Comparison of ENCODE assay signal across 18 mouse cellular contexts in genomic region chr17:49633041-49633440, GRCm38 (mm10). TPM values are rescaled to one million over a fixed set of nuclear protein-coding genes. Genes with fewer than 3 reads are reported as not detected.
DNase-seq lines count a peak whose midpoint lies in the region; ATAC-seq and TF ChIP-seq lines count a peak whose summit lies in the region.
"Had no signal": no experiment of that assay in that cellular context is flagged by ENCODE, and none has a peak within 500 bp of the region (broad histone marks: within the 10 kb centered on the region; RNA-seq: fewer than 3 reads in every experiment).

No protein-coding gene starts in this region.

- no peak overlapping the region for H3K4me2 ChIP-seq in heart, embryonic 13.5 days
- no peak overlapping the region for H3K4me2 ChIP-seq in midbrain, postnatal 0 days (ENCODE audit: low read depth, low read length, poor library complexity, severe bottlenecking)
- no peak overlapping the region for H3K4me2 ChIP-seq in midbrain, embryonic 16.5 days (ENCODE audit: low read length)
- H3K4me2 ChIP-seq: forebrain, embryonic 12.5 days; hindbrain, embryonic 14.5 days; neural tube, embryonic 12.5 days had no signal

- no peaks in the 10 kb centered on the region for H3K27me3 ChIP-seq in heart, embryonic 13.5 days (replicated peaks)
- H3K27me3 ChIP-seq in midbrain, postnatal 0 days (ENCODE audit: insufficient read depth, low read length): no peaks in the 10 kb centered on the region
- no peaks in the 10 kb centered on the region for H3K27me3 ChIP-seq in midbrain, embryonic 16.5 days (ENCODE audit: control insufficient read depth, insufficient read depth, low read depth, low read length)
- H3K27me3 ChIP-seq: forebrain, embryonic 12.5 days; neural tube, embryonic 12.5 days had no signal

- H3K36me3 ChIP-seq in heart, embryonic 13.5 days: no peaks in the 10 kb centered on the region
- H3K36me3 ChIP-seq in midbrain, postnatal 0 days (ENCODE audit: insufficient read depth, low read length): no peaks in the 10 kb centered on the region
- H3K36me3 ChIP-seq in midbrain, embryonic 16.5 days (ENCODE audit: control insufficient read depth, insufficient read depth, low read length): no peaks in the 10 kb centered on the region
- H3K36me3 ChIP-seq: forebrain, embryonic 12.5 days; neural tube, embryonic 12.5 days had no signal

- H3K4me1 ChIP-seq in heart, embryonic 13.5 days: no peaks in the 10 kb centered on the region
- no peaks in the 10 kb centered on the region for H3K4me1 ChIP-seq in midbrain, postnatal 0 days (ENCODE audit: insufficient read depth, low read length)
- H3K4me1 ChIP-seq in midbrain, embryonic 16.5 days (ENCODE audit: control insufficient read depth, insufficient read depth, low read length): no peaks in the 10 kb centered on the region

- WGBS in heart, embryonic 13.5 days: 35% methylated on average over 8 of the region's 8 CpGs
- WGBS in midbrain, postnatal 0 days: 48% methylated on average over 8 of the region's 8 CpGs
- WGBS in midbrain, embryonic 16.5 days: 53% methylated on average over 8 of the region's 8 CpGs

- no peak overlapping the region for H3K27ac ChIP-seq in heart, embryonic 13.5 days (replicated peaks)
- no peak overlapping the region for H3K27ac ChIP-seq in midbrain, postnatal 0 days (ENCODE audit: low read depth, low read length)
- H3K27ac ChIP-seq in midbrain, embryonic 16.5 days (ENCODE audit: low read length): no peak overlapping the region
- H3K27ac ChIP-seq: forebrain, embryonic 12.5 days; hindbrain, embryonic 14.5 days; liver, embryonic 14.5 days; neural tube, embryonic 12.5 days had no signal

- no peak for DNase-seq in heart, adult 11 months
- DNase-seq in midbrain, postnatal 0 days (ENCODE audit: low spot score): no peak
- peak; percentile 76 for DNase-seq in cerebellum, adult 9-10 months
- peak; percentile 58 for DNase-seq in retina, embryonic 14.5 days (ENCODE audit: low spot score)
- no peak for DNase-seq in gastrocnemius, postnatal 10 days
- DNase-seq in gastrocnemius, postnatal 14 days: no peak
- DNase-seq: adrenal gland, postnatal 14 days; heart, adult 18-20 months; kidney, adult 11 months; kidney, postnatal 4 days; layer of hippocampus, postnatal 36 days had no signal

- no peak overlapping the region for H3K4me3 ChIP-seq in heart, embryonic 13.5 days
- no peak overlapping the region for H3K4me3 ChIP-seq in midbrain, postnatal 0 days (ENCODE audit: low read depth, low read length)
- no peak overlapping the region for H3K4me3 ChIP-seq in midbrain, embryonic 16.5 days (ENCODE audit: low read depth, low read length)
- H3K4me3 ChIP-seq: forebrain, embryonic 12.5 days; neural tube, embryonic 12.5 days had no signal

- no peak for TF ChIP-seq CTCF in midbrain, postnatal 0 days (IDR thresholded peaks at IDR 0.05)

- H3K9me3 ChIP-seq in heart, embryonic 13.5 days: peaks cover 3% of the 10 kb centered on the region; the same call in 1 of the 2 replicates
- no peaks in the 10 kb centered on the region for H3K9me3 ChIP-seq in midbrain, postnatal 0 days (ENCODE audit: low read length)
- H3K9me3 ChIP-seq in midbrain, embryonic 16.5 days (replicated peaks; ENCODE audit: control insufficient read depth, low read length, poor library complexity, severe bottlenecking): no peaks in the 10 kb centered on the region
- H3K9me3 ChIP-seq: forebrain, embryonic 12.5 days; neural tube, embryonic 12.5 days had no signal

- no peak for ATAC-seq in heart, embryonic 13.5 days (ENCODE audit: extremely low read depth, insufficient number of reproducible peaks, low FRiP score, low TSS enrichment)
- ATAC-seq in midbrain, postnatal 0 days (ENCODE audit: low FRiP score): 0 out of 2 replicates have a peak, but pooled peaks have one; percentile 44
- no peak for ATAC-seq in midbrain, embryonic 16.5 days

- intact Hi-C loops in gastrocnemius, postnatal 14 days (cut with DNase I; ENCODE audit: low total_unique reads): no loop called here

- peak overlapping the region; percentile 47; the same call in 1 of the 2 replicates for H3K9ac ChIP-seq in heart, embryonic 13.5 days
- no peak overlapping the region for H3K9ac ChIP-seq in midbrain, postnatal 0 days (replicated peaks; ENCODE audit: low read length, poor library complexity, severe bottlenecking)
- no peak overlapping the region for H3K9ac ChIP-seq in midbrain, embryonic 16.5 days (ENCODE audit: low read depth, low read length)
- H3K9ac ChIP-seq: forebrain, embryonic 12.5 days; hindbrain, embryonic 14.5 days; liver, embryonic 14.5 days; neural tube, embryonic 12.5 days had no signal

RNA-seq across cellular contexts. Expression of gene Kif6, which starts 18.1 kb away (rescaled TPM):
- 1.2 and 1.6 TPM in 2 replicates for polyA plus RNA-seq in heart, embryonic 13.5 days (2015; fragmentation: Nextera tagmentation; extraction: Ambion mirVana)
- total RNA-seq in midbrain, postnatal 0 days (2014; rRNA removed): 2.1 and 2.7 TPM in 2 replicates
- 1.1 and 1.7 TPM in 2 replicates for polyA plus RNA-seq in midbrain, postnatal 0 days (2015; fragmentation: Nextera tagmentation; extraction: Ambion mirVana)
- polyA plus RNA-seq in midbrain, embryonic 16.5 days (2015; fragmentation: Nextera tagmentation; extraction: Ambion mirVana): 2.2 and 2.5 TPM in 2 replicates
- total RNA-seq in gastrocnemius, postnatal 10 days (2021): not detected
- not detected for total RNA-seq in gastrocnemius, postnatal 14 days (2021)
- total RNA-seq: megakaryocyte progenitor cell, adult 5-6 weeks had no signal

Comparison
In these comparisons a context has a peak if more than half of its experiments do, and no peak if none do; other contexts are left out.
1. DNase-seq: peak in cerebellum, adult 9-10 months (single experiment) and retina, embryonic 14.5 days (single experiment); none in heart, adult 11 months (single experiment), midbrain, postnatal 0 days (single experiment), gastrocnemius, postnatal 10 days (single experiment) and gastrocnemius, postnatal 14 days (single experiment).